Mouse (Mus musculus) left cerebral cortex, adult 11 months (tissue): ENCODE measurements around the gene Pxmp4.

Experiments
- DNase-seq: peaks from one replicate; pipeline ENCODE4 v3.0.0; 2022; ENCODE audit warnings: low spot score

Pxmp4 gene

GRCm38 (mm10) chr2:154546711-154547110, 56.8 kb downstream of the Pxmp4 start, which contains the start of gene 1700003F12Rik:
1700003F12Rik (plus strand) TSS chr2:154547085.
- no peak for DNase-seq

GRCm38 (mm10) chr2:154543567-154544347, 59.8 kb downstream of the Pxmp4 start:
- no peak for DNase-seq

- DNase-seq: no peak
Observed at GRCm38 (mm10) chr2:154541630-154542029, 61.9 kb downstream of the Pxmp4 start.

GRCm38 (mm10) chr2:154539720-154540119, 63.8 kb downstream of the Pxmp4 start:
- no peak for DNase-seq

- DNase-seq: no peak
Observed at GRCm38 (mm10) chr2:154538710-154539109, 64.8 kb downstream of the Pxmp4 start.

- no peak for DNase-seq
Observed at GRCm38 (mm10) chr2:154538310-154538709, 65.2 kb downstream of the Pxmp4 start.
